Mouse (Mus musculus) frontal cortex, postnatal 25 days (tissue): Measurements from ENCODE around the gene St8sia1.

Source experiments
- DNase-seq, 2 experiments: peaks; one replicate each; pipeline ENCODE4 v3.0.0; 2022; ENCODE audit warnings: low spot score in 2 of 2

The St8sia1 gene

GRCm38 (mm10) chr6:142908911-142909770 is 55.1 kb downstream of the St8sia1 start:
- no peak for DNase-seq

GRCm38 (mm10) chr6:142908412-142908811 is 55.8 kb downstream of the St8sia1 start:
- no peak for DNase-seq

GRCm38 (mm10) chr6:142895371-142895770 is 68.9 kb downstream of the St8sia1 start:
- no peak for DNase-seq

GRCm38 (mm10) chr6:142893716-142894115 is 70.5 kb downstream of the St8sia1 start:
- DNase-seq, result no peak

GRCm38 (mm10) chr6:142890321-142890720 is 73.9 kb downstream of the St8sia1 start:
- no peak for DNase-seq

- no peak for DNase-seq
Observed at GRCm38 (mm10) chr6:142888970-142889740, 75.1 kb downstream of the St8sia1 start.

GRCm38 (mm10) chr6:142888346-142888745 is 75.9 kb downstream of the St8sia1 start:
- DNase-seq, result no peak

GRCm38 (mm10) chr6:142887375-142887774 is 76.9 kb downstream of the St8sia1 start:
- no peak for DNase-seq

- no peak for DNase-seq
Observed at GRCm38 (mm10) chr6:142885364-142886154, 78.7 kb downstream of the St8sia1 start.

GRCm38 (mm10) chr6:142884128-142884527 is 80.1 kb downstream of the St8sia1 start:
- DNase-seq, result no peak

- DNase-seq, result no peak
Observed at GRCm38 (mm10) chr6:142880849-142881470, 83.3 kb downstream of the St8sia1 start.

GRCm38 (mm10) chr6:142878744-142879701 is 85.2 kb downstream of the St8sia1 start:
- DNase-seq, result no peak

- no peak for DNase-seq
Observed at GRCm38 (mm10) chr6:142877221-142877620, 87.0 kb downstream of the St8sia1 start.

- no peak for DNase-seq
Observed at GRCm38 (mm10) chr6:142876279-142876899, 87.9 kb downstream of the St8sia1 start.

- no peak for DNase-seq
Observed at GRCm38 (mm10) chr6:142873795-142874563, 90.3 kb downstream of the St8sia1 start.

- DNase-seq, result no peak
Observed at GRCm38 (mm10) chr6:142869715-142870422, 94.4 kb downstream of the St8sia1 start.

- no peak for DNase-seq
Observed at GRCm38 (mm10) chr6:142867471-142868055, 96.7 kb downstream of the St8sia1 start.

- no peak for DNase-seq
Observed at GRCm38 (mm10) chr6:142867023-142867422, 97.2 kb downstream of the St8sia1 start.
